Mouse (Mus musculus): ENCODE results near the gene Zfp64.

The Zfp64 gene

DNA sequence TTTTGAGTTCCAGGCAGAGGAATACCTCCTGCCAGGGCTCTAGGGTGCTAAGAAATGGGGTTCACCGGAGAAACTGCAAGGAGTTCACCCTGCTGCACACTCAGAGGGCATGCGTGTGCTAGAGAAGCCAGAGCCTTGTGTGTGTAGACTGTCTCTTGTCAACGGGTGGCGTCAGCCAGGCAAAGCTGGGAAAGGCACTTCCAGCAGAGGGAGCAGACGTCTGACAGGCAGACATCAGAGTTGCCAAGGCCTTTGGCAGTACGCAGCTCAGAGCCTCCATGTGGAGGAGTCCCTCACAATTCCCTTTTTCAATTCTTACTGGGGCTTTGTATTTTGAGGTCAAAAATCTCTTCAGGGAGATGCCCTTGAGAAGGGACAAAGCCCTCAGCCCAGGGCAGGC lies 6.9 kb downstream of the Zfp64 start:
- DNase-seq (ENCODE audit: low spot score) = no peak

DNA sequence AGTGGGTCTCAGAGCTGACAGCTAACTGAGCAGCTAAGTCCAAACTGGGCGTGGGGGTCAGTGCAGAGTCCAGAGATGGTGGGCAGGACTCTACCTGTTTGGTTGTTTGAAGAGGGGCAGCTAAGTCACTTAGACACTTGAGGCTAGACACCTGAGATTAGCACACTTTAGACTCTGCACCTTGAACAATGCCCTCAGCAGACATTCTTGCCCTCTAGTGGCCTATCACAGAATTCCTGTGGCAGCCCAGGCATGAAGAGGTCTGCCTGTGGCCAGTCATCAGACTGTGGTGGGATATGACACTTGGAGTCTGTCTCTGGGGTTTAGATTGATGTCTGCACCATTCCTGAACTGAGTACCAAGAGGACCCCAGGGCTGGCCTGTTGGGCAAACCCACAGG lies 7.7 kb downstream of the Zfp64 start:
- DNase-seq (ENCODE audit: low spot score) = peak; percentile 78

DNA sequence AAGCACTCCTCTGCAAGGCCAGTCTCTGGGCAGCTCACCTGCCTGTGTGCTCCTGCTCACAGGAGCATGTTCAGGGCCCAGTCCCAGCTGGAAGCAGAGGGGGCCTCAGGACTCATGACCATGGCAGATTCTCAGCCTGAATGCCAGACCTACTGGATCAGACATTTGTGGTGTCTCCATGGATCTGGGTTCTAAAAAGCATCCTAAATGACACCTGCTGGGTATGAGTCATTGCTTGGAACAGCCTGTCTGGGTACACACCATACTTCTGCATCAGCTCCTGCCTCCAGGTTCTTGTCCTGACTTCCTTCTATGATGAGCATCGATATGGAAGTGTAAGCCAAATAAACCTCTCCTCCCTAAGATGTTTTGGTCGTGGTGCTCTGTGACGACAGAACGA lies 11.4 kb downstream of the Zfp64 start:
- no peak for DNase-seq (ENCODE audit: low spot score)

DNA sequence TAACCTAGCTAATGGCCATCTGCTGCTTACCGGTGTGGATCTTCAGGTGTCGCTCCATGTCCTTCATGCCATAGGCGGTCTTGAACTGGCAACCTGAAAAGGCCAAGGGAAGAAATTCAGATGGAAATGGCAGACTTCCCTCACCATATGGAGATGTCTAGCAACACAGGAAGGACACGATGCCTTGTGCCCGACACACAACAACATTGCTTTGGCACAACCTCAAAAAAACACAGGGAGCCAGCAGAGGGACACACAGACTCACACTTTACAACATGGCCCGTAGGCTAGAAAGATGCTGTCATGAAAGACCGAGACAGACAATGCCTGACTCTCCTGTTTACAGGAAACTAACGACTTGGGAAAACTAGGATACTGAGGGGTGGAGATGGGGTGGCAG lies 15.4 kb downstream of the Zfp64 start:
- DNase-seq (ENCODE audit: low spot score) = no peak

DNA sequence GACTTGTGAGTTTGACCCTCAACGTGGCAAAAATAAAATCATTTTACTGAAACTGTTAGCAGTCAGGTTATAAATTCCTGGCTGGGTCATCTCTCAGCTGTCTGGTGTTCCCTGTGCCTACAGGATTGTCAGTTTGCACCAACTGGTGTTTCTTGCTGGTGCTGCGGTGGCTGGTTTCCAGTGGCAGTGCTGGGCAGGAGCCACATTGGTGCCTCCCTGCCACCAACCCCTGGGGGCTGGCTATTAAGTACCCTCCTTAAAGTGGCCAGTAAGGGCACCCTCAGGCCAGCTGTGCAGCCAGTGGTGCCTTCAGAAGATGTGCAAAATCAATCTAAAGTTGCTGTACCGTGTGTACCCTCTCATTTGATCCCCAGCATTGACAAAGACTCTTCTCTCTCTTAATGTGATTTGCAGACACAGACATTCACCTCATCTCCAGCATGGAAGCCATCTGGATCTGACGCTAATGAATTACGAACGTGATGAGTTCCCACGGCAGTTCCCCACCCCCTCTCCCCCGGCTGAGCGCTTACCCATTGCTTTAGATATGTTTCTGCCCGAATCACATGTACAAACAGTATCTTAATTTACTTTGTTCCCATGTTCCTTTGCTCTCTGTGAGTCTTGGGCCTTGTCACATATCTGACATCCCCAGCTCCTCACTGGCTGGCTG lies 16.0 kb downstream of the Zfp64 start:
- no peak for DNase-seq (ENCODE audit: low spot score)

DNA sequence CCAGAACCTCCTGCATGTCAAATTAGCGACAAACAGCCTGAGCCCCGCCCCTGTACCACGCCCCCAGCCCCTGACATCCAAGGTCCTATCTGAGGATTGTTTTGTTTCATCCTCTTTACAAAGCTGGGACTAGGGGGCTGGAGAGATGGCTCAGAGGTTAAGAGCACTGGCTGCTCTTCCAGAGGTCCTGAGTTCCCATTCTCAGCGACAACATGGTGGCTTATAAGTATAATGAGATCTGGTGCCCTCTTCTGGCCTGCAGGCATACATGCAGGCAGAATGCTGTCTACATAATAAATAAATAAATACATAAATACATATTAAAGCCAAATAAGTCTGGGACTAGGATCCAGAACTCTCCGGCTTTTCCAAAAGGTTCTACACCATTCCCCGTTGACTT lies 18.5 kb downstream of the Zfp64 start:
- DNase-seq (ENCODE audit: low spot score) = no peak

DNA sequence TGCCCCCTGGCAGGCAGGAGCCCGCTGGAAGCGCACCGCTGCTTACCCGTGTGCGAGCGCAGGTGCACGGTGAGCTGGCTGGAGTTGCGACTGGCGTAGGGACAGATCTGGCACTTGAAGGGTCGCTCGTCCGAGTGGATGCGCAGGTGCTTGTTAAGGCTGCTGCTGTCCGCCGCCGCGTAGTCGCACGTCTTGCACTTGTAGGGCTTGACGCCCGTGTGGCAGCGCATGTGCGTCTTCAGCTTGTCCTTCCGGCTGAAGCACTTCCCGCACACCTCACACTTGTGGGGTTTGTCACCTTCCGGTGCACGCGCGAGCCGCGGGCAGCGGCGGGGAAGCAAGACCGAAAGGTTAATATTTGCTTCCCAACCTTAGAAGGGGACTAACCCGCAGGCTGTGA lies 20.2 kb downstream of the Zfp64 start:
- no peak for DNase-seq (ENCODE audit: low spot score)

DNA sequence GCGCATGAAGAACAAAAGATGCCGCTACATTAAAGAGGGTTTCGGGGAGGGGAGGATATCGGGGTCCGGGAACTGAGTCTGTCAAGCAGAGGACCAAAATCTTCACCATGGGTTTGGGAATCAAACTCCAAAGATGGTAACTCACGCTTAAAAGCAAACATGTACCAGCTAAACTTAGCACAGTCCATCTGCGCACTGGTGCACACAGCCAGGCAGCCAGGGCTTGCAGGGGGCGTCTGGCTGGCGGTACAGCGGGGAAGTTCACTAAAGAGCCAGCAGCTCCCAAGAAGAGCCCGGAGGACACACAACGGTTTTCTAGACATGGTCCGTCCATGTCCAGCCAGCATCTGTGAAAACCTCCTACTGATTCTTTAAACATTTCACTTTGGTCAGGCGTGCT lies 23.7 kb downstream of the Zfp64 start:
- DNase-seq (ENCODE audit: low spot score) = no peak

DNA sequence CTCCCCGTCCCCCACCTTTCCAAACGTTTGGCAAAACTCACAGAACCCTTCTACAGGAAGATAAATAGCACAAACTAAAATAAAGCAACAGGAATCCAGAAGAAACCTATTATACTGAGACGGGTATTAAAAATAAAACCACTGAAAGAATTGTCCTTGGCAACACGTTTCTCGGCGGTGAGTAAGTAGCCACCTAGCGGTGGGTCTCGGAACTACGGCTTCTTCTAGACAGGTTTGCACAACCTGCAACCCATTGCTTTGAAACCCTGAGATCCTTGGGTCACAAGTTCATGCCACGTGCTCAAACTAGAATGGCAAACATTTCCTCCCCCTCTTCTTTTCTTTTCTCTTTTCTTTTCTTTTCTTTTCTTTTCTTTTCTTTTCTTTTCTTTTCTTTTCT lies 25.7 kb downstream of the Zfp64 start:
- peak; percentile 60 for DNase-seq (ENCODE audit: low spot score)

DNA sequence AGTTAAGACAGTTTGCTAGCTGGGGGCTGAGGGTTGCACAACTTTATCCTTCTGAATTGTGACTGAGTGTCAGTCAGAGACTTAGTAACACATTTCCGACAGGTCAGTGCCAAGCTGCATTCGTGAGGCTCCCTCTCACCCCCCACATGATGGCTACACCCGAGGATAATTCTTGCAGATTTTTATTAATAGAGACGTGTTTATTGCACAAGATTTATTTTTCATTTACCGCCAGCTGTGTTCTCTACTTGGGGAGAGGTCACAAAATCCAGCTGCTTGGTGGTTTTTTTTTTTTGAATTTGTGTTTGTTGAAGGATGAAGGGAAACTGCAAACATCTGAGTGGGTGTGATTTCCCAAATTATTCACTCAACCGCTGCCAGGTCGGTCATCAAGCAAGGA lies 28.0 kb downstream of the Zfp64 start:
- no peak for DNase-seq (ENCODE audit: low spot score)

DNA sequence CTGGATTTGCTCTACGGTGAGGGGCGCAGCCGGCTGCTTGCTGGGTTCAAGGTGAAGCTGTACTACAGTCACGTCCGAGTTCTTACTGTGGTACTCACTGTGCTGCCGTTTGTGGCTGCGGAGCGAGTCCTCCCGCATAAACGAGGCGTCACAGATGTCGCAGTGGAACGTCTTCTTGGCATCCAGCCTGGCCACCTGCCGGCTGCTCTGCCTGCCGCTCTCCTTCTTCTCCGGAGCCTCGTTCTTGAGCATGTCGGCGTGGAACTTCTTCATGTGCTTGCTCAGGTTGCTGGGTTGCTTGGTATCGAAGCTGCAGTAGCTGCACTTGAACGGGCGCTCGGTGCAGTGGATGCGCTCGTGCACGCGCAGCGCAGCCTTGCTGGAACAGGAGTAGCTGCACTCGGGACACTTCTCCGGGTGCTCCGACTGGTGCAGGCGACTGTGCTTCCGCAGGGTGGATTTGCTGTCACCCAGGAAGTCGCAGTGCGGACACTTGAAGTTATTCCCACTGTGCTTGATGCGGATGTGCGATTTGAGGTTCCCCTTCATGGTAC lies 29.1 kb downstream of the Zfp64 start:
- DNase-seq (ENCODE audit: low spot score) = no peak

DNA sequence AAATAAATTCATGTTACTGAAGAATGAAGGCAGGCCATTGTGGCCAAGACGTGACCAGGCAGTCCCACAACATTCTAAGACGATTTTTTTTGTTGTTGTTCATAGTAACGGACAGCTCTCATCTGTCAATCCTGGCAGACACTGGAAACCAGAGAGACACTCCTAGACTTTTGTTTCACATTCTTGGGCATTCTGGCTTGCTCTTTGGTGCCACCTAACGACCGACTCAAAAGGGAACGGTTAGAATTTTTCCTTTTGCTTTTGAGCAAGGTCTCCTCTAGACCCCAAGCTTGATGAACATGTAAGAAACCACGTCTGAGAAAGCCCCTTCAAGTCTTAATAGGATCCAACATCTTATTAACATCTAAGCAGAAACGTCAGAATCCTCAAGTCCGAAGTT lies 31.7 kb downstream of the Zfp64 start:
- DNase-seq (ENCODE audit: low spot score) = no peak

DNA sequence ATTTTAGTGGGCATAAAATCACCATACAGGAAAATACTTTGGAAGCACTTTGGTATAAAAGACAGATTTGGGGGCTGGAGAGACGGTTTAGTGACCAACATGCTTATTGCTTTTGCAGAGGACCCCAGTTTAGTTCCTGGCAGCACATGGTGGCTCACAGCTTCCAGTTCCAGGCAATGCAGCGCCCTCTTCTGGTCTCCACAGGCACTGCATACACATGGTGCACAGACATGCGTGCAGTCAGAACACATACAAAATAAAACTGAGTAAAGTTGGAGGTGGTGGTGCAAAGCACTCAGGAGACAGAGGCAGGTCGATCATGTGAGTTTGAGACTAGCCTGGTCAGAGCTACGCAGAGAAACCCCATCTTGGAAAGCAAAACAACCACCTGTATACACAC lies 32.9 kb downstream of the Zfp64 start:
- DNase-seq (ENCODE audit: low spot score) = no peak

DNA sequence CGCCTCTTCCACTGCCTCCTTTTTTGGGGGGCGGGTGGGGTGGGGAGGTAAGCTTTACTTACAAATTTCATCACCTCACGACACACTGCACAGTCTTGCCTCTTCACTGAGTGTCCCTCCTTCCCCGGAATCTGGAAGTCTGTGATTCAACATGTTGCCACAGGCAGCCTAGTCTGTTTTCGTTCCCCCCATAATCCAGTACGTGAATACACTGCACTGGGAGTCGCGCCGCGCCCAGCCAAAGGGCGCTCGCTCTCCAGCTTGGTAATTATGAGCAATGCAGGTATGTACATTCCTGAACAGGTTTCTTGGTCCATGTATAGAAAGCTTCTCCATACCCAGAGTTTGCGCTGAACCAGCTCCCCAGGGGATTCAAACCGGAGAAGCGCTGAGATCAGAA lies 35.4 kb downstream of the Zfp64 start:
- DNase-seq (ENCODE audit: low spot score) = no peak

DNA sequence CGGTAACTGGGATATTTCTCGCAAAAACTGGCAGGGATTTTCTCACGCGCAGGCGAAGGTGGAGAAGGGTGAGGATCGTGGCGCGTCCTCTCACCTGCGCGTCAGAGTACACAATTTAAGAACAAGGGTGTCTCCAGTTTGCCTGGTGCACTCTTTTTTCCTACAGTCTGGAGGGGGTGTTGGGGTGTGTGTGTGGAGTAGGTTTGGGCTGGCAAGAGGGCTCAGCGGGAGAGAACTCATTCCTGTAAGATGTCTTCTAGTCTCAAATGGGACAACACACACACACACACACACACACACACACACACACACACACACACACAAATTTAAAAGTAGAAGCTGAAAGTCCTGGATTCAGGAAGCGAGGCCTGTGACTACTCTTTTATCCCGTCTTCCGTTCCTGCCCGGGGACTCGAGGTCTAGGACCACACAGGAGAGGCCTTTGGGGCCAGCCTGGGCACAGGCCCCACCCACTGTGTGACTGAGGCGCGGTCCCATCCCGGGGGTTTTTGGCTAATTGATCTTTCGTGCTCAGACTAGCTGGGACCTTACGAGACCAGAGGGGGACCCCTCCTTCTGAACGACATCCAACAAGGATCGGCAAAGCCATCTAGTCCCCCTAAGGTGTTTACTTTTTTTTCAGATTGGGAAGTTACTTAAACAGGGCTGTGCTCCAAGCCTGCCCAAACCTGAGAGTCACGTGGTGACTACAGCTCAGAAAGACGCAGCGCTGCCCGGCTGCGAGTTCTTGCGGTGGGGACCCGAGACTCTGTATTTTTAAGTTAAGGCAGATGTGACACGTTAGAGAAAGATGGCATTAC lies 42.3 kb downstream of the Zfp64 start:
- no peak for DNase-seq (ENCODE audit: low spot score)

DNA sequence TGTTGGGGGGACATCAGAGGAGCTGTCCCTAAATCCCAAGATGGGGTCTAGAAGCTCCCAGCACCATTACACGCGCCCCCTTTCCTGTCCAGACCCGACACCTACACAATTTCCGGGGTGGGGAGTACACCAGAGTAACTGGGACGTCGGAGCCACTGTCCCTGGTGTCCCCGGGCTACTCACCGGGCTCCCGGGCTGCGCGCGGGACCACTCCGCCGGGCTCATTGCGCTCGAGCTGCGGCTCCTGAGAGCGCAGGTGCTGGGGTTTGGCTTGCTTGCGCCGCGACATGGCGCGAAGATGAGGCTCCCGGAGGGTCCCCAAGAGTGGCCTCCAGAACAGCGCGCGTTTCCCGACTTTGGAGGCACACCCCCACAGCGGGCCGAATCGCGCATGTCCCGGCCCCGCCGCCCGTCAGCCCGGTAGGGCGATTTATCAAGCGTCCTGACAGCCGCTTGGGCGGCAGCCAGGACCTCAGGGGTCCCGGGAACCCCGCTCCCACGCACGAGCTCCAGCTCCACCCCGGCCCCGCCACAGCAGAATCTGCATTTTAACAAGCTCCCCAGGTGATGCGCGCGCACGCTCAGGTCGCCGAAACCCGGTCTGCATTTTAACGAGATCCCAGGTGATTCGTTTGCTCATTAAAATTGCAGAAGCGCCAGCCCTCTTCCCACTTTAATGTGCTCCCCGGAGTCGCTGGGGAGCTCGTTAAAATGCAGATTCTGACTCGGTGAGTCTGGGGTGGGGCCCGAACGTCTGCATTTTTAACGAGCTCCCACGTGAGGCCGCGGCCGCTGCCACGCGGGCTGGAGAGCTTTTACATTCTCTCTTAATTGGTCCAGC lies 43.1 kb downstream of the Zfp64 start:
- no peak for DNase-seq (ENCODE audit: low spot score)

DNA sequence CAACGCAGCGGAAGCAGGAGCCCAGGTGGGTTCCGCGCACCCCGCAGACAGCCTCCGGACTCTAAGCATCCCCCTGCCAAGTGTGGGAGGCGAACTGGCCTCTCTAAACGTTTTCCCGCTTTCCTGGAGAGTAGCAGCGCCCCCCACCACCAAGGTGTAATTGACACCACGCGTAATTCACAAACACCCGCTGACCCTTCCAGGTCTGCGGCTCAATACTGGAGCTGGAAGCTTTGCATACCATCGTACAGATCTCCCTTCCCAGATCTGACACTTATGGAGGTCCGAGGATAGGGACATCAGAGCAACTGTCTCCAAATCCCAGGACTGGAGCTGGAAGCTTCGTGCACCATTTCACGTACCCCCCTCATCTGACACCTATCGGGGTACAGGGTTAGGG lies 43.9 kb downstream of the Zfp64 start:
- no peak for DNase-seq (ENCODE audit: low spot score)

DNA sequence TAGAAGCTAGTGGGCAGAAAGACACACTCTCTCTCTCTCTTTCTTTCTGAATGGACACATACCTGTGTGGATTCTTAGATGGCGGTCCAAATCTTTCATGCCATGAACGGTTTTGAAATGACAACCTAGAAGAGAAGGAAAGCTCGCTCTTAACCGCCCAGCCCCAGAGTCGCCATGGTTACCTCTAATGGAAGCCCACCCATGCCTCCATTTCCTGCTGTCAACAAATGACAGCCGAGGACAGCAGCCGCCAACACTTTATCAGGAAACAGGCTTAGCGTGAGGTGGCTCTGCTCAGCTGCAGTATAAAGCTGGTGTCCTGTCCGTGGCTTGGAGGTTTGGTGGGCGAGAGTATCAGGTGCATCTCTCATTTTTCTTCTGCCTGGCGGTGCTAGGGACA lies 49.4 kb downstream of the Zfp64 start:
- DNase-seq (ENCODE audit: low spot score) = no peak

DNA sequence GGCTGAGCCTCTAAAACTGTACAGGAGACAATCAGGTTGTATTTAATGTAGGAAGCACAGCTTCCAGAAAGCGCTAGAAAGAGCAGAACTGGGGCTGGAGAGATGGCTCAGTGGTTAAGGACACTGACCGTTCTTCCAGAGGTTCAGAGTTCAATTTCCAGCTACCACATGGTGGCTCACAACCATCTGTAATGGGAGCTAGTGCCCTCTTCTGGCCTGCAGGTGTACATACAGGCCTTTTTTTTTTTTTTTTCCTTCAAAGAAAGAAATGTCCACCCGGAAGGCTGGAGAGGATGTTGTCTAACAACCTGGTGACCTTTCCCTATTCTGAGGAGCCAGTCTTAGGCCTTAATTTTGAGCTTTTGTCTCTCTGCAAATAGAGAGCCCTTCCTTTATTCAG lies 50.5 kb downstream of the Zfp64 start:
- no peak for DNase-seq (ENCODE audit: low spot score)

DNA sequence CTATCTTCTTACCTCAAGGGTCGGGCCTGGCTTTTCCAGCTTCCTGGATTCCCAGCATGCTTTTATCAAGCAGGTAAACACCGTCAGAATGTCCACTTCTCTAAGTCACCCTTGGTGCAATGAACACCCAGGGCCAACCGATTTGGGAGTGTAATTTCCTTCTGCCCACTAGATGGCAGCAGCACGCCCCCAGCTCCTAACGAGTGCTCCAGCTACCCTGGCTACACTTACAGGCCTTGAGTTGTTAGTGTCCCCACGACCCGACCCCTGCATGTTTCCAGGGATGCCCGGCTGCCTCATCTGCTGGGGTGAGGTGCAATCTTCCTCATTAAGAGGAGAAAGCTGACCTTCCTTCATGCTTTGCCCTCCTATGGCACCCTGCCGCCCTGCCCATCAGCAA lies 51.2 kb downstream of the Zfp64 start:
- peak; percentile 62 for DNase-seq (ENCODE audit: low spot score)

DNA sequence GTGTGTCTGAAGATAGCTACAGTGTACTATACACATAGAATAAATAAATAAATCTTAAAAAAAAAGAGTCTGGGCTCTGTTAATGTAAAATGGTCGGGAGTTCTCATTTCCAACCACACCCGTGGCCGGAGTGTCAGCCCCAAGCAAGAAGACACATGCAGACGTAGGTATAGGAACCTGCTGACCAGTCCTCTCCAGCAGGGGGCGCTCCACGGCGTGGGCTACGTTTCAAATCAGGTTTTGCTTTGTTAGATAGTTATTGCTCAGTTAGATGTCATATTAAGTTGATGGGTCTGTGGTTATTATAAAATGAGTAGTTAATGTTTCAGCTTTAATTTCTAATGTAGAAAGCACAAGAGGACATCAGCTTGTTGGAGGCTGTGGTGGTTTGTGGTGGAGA lies 52.8 kb downstream of the Zfp64 start:
- no peak for DNase-seq (ENCODE audit: low spot score)

DNA sequence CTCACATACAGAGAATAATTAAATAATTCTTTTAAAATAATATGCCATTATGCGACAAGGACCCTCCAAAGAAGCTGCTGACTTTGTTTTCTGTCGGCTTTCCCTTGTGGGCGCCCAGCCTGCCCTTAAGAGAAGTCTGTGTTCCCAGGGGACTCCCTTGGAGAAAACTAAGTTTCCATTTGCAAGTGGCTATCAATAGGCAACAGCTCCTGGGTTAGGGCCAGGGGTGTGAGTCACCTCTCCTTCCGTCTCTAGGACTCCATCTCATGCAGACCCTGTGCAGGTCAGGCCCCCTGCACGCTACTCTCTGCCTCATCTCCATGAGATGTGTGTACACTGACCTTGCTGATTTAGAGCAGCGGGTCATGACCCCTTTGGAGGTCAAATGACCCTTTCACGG lies 57.5 kb downstream of the Zfp64 start:
- DNase-seq (ENCODE audit: low spot score) = no peak

DNA sequence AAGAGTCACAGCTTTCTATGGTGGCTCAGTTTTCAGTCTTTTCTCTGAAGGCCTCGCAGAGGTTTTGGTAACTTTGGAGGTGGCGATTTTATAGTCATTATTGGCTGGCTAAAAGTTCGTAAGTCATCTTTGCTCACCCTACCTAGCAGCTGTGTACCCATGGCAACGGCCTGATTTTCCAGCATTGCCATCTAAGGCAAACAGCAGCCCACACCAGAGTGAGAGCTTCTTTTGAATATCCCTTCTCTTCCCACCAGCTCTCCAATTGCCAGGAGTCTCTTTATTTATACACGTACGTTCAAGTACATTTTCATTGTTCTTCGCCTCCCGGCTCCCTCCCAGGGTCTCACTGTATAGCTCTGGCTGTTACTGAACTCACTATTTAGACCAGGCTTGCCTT lies 59.9 kb downstream of the Zfp64 start:
- no peak for DNase-seq (ENCODE audit: low spot score)

Data from yolk sac, embryonic 10.5 days (tissue).